Mouse (Mus musculus): ENCODE results near the gene Olfr172. TPM values are rescaled to one million over a fixed set of nuclear protein-coding genes. Genes with fewer than 3 reads are reported as not detected.

Gene Olfr172
- not detected in 2 replicates for polyA plus RNA-seq (2012; rRNA removed)

DNA sequence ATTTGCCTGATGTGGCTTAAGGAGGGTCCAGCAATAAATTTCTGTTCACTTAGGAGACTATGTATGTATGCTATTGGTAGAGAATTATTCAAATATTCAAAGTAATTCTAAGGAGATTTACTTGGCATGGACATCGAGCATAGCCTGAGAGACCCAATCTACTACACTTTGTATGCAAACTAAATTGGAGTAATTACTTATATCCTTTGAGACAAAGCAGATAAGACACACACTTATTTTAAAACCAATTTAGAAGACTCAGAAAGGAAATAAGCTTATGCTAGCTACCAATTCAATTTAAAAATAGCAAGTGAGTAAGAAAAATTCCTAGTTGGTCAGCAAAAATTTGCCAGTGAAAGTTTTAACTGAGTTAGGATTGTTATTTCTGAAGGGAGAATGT lies at the start of gene Olfr172:
Olfr172 (minus strand) TSS at position 101 of the 400 bp plus-strand sequence.
- Histone ChIP-seq H3K4me3 (ENCODE audit: insufficient read depth, low read depth, low read length) (no peak within 1 kb of the TSS), H3K27ac (ENCODE audit: insufficient read depth, low read depth, low read length) (no peak within 1 kb of the TSS), H3K36me3 (ENCODE audit: control insufficient read depth, insufficient read depth, low read length) (no peaks in the 10 kb centered on the region), H3K27me3 (replicated peaks; ENCODE audit: control insufficient read depth, insufficient read depth, low read length) (no peaks in the 10 kb centered on the region), H3K4me1 (ENCODE audit: control insufficient read depth, insufficient read depth, low read length) (no peaks in the 10 kb centered on the region)
- no peak for TF ChIP-seq CTCF (conservative IDR thresholded peaks at IDR 0.05; ENCODE audit: insufficient read depth, insufficient read length, low read depth, low read length)
- TF ChIP-seq POLR2A (IDR thresholded peaks at IDR 0.05; ENCODE audit: low read depth, low read length) = no peak
- DNase-seq = no peak
- WGBS = 81% methylated on average over 1 of the region's 1 CpGs

DNA sequence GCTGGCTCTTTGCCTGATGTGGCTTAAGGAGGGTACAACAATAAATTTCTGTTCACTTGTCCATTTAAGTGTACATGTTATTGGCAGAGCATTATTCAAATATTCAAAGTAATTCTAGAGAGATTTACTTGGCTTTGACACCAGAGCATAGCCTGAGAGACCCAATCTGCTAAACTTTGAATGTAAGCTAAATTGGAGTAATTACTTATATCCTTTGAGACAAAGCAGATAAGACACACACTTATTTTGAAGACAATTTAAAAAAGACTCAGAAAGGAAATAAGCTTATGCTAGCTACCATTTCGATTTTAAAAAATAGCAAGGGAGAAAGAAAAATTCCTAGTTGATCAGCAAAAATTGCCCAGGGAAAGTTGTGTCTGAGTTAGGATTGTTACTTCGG lies 37.2 kb upstream of the Olfr172 start, which contains the start of gene Olfr173:
Olfr173 (minus strand) TSS at position 101 of the 400 bp plus-strand sequence.
- no peak for DNase-seq
- WGBS = 68% methylated on average over 2 of the region's 2 CpGs
- Histone ChIP-seq H3K27me3 (replicated peaks; ENCODE audit: control insufficient read depth, insufficient read depth, low read length) (no peaks in the 10 kb centered on the region), H3K36me3 (ENCODE audit: control insufficient read depth, insufficient read depth, low read length) (no peaks in the 10 kb centered on the region), H3K4me1 (ENCODE audit: control insufficient read depth, insufficient read depth, low read length) (no peaks in the 10 kb centered on the region), H3K27ac (ENCODE audit: insufficient read depth, low read depth, low read length) (no peak within 1 kb of the TSS), H3K4me3 (ENCODE audit: insufficient read depth, low read depth, low read length) (no peak within 1 kb of the TSS)
- TF ChIP-seq CTCF (conservative IDR thresholded peaks at IDR 0.05; ENCODE audit: insufficient read depth, insufficient read length, low read depth, low read length) (no peak), POLR2A (IDR thresholded peaks at IDR 0.05; ENCODE audit: low read depth, low read length) (no peak)

DNA sequence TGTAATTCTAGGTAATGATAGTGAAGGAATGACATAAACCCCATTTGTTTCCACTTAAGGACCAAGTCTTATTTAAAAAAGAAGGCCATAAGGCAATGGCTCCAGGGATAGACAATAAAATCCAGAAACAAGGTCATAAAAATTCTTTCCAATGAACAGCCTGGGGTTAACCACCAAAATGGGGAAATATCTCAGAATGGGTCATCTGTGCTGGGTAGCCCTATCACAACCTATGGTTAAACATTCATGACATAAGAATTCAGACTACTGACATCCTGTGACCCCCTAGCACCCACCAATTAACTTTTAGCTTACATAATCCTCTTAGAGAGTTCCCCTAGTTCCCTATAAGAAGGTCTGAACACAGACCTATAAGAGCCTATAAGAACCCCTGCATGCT lies 6.8 kb downstream of the Olfr172 start:
- no peak overlapping the region for H3K4me3 ChIP-seq (ENCODE audit: insufficient read depth, low read depth, low read length)
- DNase-seq = no peak
- no peaks in the 10 kb centered on the region for H3K36me3 ChIP-seq (ENCODE audit: control insufficient read depth, insufficient read depth, low read length)
- TF ChIP-seq CTCF (conservative IDR thresholded peaks at IDR 0.05; ENCODE audit: insufficient read depth, insufficient read length, low read depth, low read length) (no peak), POLR2A (IDR thresholded peaks at IDR 0.05; ENCODE audit: low read depth, low read length) (no peak)
- no peaks in the 10 kb centered on the region for H3K27me3 ChIP-seq (replicated peaks; ENCODE audit: control insufficient read depth, insufficient read depth, low read length)
- H3K4me1 ChIP-seq (ENCODE audit: control insufficient read depth, insufficient read depth, low read length) = no peaks in the 10 kb centered on the region
- no peak overlapping the region for H3K27ac ChIP-seq (ENCODE audit: insufficient read depth, low read depth, low read length)

DNA sequence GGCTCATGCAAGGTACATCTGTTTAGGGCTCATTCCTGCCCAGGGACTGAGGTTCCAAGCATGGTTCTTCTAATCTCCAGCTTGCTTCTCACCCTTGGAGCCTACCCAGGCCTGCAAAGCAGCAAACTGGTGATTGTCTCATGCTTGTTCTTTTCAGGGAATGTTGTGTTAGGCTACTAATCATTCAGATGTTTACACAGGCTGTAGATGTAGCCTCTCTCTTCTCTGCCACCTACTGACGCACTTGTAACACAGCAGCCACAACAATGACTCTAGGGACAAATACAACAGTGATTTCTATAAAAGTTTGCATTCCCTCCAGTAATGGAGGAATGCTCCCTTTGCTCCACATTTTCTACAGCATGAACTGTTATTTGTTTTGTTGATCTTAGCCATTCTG lies 11.7 kb downstream of the Olfr172 start:
- TF ChIP-seq CTCF (conservative IDR thresholded peaks at IDR 0.05; ENCODE audit: insufficient read depth, insufficient read length, low read depth, low read length) = peak; percentile 23; the same call in 1 of the 2 replicates
- TF ChIP-seq POLR2A (IDR thresholded peaks at IDR 0.05; ENCODE audit: low read depth, low read length) = no peak
- 11% methylated on average over 1 of the region's 1 CpGs for WGBS
- DNase-seq = peak; percentile 29

DNA sequence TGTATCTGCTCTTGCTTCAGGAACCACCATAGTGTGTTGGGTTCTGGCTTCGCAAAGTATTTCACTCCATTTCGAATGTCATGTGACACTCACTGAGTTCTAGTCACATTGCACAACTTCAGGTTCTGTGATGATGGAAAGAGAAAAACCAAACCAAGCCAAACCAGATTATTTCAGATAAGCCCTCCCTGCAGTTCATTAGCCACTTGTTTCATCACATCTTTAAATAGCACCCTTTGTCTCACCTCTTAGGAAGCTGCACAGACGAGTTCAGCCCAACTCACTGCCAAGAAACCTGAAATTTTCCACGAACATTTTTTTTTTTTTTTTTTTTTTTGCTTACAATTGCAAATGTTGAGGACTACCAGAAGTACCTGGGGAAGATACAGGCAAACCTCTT lies 16.3 kb downstream of the Olfr172 start:
- 56% methylated on average over 4 of the region's 4 CpGs for WGBS
- no peak overlapping the region for H3K4me3 ChIP-seq (ENCODE audit: insufficient read depth, low read depth, low read length)
- DNase-seq = no peak
- TF ChIP-seq POLR2A (IDR thresholded peaks at IDR 0.05; ENCODE audit: low read depth, low read length) (no peak), CTCF (conservative IDR thresholded peaks at IDR 0.05; ENCODE audit: insufficient read depth, insufficient read length, low read depth, low read length) (no peak)
- H3K4me1 ChIP-seq (ENCODE audit: control insufficient read depth, insufficient read depth, low read length) = no peaks in the 10 kb centered on the region
- no peak overlapping the region for H3K27ac ChIP-seq (ENCODE audit: insufficient read depth, low read depth, low read length)
- H3K27me3 ChIP-seq (replicated peaks; ENCODE audit: control insufficient read depth, insufficient read depth, low read length) = no peaks in the 10 kb centered on the region
- no peaks in the 10 kb centered on the region for H3K36me3 ChIP-seq (ENCODE audit: control insufficient read depth, insufficient read depth, low read length)

More for the DNA sequence above, 11.7 kb downstream of the Olfr172 start:
- H3K27me3 ChIP-seq (replicated peaks; ENCODE audit: control insufficient read depth, insufficient read depth, low read length) = no peaks in the 10 kb centered on the region
- no peaks in the 10 kb centered on the region for H3K36me3 ChIP-seq (ENCODE audit: control insufficient read depth, insufficient read depth, low read length)
- no peaks in the 10 kb centered on the region for H3K4me1 ChIP-seq (ENCODE audit: control insufficient read depth, insufficient read depth, low read length)
- no peak overlapping the region for H3K4me3 ChIP-seq (ENCODE audit: insufficient read depth, low read depth, low read length)
- no peak overlapping the region for H3K27ac ChIP-seq (ENCODE audit: insufficient read depth, low read depth, low read length)

DNA sequence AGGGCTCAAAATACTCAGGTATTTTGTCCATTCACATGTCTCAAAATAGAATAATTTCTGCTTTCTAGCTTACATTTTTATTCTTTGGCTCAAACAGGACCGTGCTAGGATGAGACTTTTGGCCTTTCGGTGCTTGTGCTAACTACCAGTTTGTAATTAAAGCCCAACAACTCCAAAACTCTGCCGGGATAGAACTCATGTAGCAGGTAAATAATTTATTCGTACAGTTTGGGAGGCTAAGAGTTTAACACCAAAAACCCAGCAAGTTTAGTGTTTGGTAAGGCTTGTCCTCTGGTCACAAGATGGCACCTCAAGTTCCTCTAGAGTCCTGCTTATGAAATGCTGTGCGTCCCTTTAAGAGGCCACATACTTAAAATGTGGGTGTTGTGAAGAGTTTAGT lies 22.2 kb downstream of the Olfr172 start:
- Histone ChIP-seq H3K4me1 (ENCODE audit: control insufficient read depth, insufficient read depth, low read length) (no peaks in the 10 kb centered on the region), H3K27ac (ENCODE audit: insufficient read depth, low read depth, low read length) (no peak overlapping the region), H3K36me3 (ENCODE audit: control insufficient read depth, insufficient read depth, low read length) (no peaks in the 10 kb centered on the region), H3K27me3 (replicated peaks; ENCODE audit: control insufficient read depth, insufficient read depth, low read length) (no peaks in the 10 kb centered on the region), H3K4me3 (ENCODE audit: insufficient read depth, low read depth, low read length) (no peak overlapping the region)
- DNase-seq = peak; percentile 62
- WGBS = 75% methylated on average over 5 of the region's 5 CpGs
- TF ChIP-seq CTCF (conservative IDR thresholded peaks at IDR 0.05; ENCODE audit: insufficient read depth, insufficient read length, low read depth, low read length) = no peak
- TF ChIP-seq POLR2A (IDR thresholded peaks at IDR 0.05; ENCODE audit: low read depth, low read length) = no peak

DNA sequence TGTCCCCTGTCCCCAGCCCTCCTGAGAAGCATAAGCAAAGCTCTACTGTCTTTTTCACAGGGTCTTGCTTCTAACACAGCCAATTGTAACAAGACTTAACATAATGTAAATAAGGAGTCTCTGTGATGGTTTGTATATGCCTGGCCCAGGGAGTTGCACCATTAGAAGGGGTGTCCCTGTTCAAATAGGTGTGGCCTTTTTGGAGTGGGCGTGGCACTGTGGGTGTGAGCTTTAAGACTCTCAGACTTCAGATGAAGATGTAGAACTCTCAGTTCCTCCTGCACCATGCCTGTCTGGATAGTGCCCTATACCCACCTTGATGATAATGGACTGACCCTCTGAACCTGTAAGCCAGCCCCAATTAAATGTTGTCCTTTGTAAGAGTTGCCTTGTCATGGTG lies 24.2 kb downstream of the Olfr172 start:
- Histone ChIP-seq H3K4me3 (ENCODE audit: insufficient read depth, low read depth, low read length) (no peak overlapping the region), H3K36me3 (ENCODE audit: control insufficient read depth, insufficient read depth, low read length) (no peaks in the 10 kb centered on the region; the same call in 1 of the 2 replicates), H3K27ac (ENCODE audit: insufficient read depth, low read depth, low read length) (no peak overlapping the region), H3K27me3 (replicated peaks; ENCODE audit: control insufficient read depth, insufficient read depth, low read length) (no peaks in the 10 kb centered on the region), H3K4me1 (ENCODE audit: control insufficient read depth, insufficient read depth, low read length) (no peaks in the 10 kb centered on the region)
- TF ChIP-seq CTCF (conservative IDR thresholded peaks at IDR 0.05; ENCODE audit: insufficient read depth, insufficient read length, low read depth, low read length) (no peak), POLR2A (IDR thresholded peaks at IDR 0.05; ENCODE audit: low read depth, low read length) (no peak)
- no peak for DNase-seq
- WGBS = 100% methylated on average over 1 of the region's 1 CpGs
